Mouse (Mus musculus): ENCODE measurements around the gene Bckdk. TPM values are rescaled to one million over a fixed set of nuclear protein-coding genes. Genes with fewer than 3 reads are reported as not detected.
"Not testable (repeated sequence)": the region's sequence is repeated elsewhere in the genome, so short reads cannot be mapped to it uniquely, and the experiment has no call there.

Bckdk gene
- total RNA-seq, 1 experiment from 2014 or later, result 11.6 TPM

GRCm38 (mm10) chr7:127894480-127894879 is 9.4 kb upstream of the Bckdk start:
- no peak for ATAC-seq (ENCODE audit: extremely low read depth, insufficient number of reproducible peaks, low FRiP score, poor library complexity, severe bottlenecking)

GRCm38 (mm10) chr7:127895442-127895841 is 8.4 kb upstream of the Bckdk start, which contains the start of the genes Gm21974 and Vkorc1:
TSS of gene Gm21974 (minus strand) at chr7:127895454.
TSS of gene Vkorc1 (minus strand) at chr7:127895617.
- ATAC-seq (ENCODE audit: extremely low read depth, insufficient number of reproducible peaks, low FRiP score, poor library complexity, severe bottlenecking), result peak; percentile 86

- not testable (repeated sequence) for ATAC-seq (ENCODE audit: extremely low read depth, insufficient number of reproducible peaks, low FRiP score, poor library complexity, severe bottlenecking)
Observed at GRCm38 (mm10) chr7:127895891-127896290, 8.0 kb upstream of the Bckdk start.

- ATAC-seq (ENCODE audit: extremely low read depth, insufficient number of reproducible peaks, low FRiP score, poor library complexity, severe bottlenecking), result peak; percentile 51; the same call in 1 of the 2 replicates
Observed at GRCm38 (mm10) chr7:127896384-127896783, 7.5 kb upstream of the Bckdk start.

- no peak for ATAC-seq (ENCODE audit: extremely low read depth, insufficient number of reproducible peaks, low FRiP score, poor library complexity, severe bottlenecking)
Observed at GRCm38 (mm10) chr7:127897542-127897941, 6.3 kb upstream of the Bckdk start.

- ATAC-seq (ENCODE audit: extremely low read depth, insufficient number of reproducible peaks, low FRiP score, poor library complexity, severe bottlenecking), result no peak
Observed at GRCm38 (mm10) chr7:127898179-127898956, 5.5 kb upstream of the Bckdk start.

- ATAC-seq (ENCODE audit: extremely low read depth, insufficient number of reproducible peaks, low FRiP score, poor library complexity, severe bottlenecking), result no peak
Observed at GRCm38 (mm10) chr7:127899997-127900396, 3.9 kb upstream of the Bckdk start.

GRCm38 (mm10) chr7:127901772-127902171 is 2.1 kb upstream of the Bckdk start:
- no peak for ATAC-seq (ENCODE audit: extremely low read depth, insufficient number of reproducible peaks, low FRiP score, poor library complexity, severe bottlenecking)

- ATAC-seq (ENCODE audit: extremely low read depth, insufficient number of reproducible peaks, low FRiP score, poor library complexity, severe bottlenecking), result no peak
Observed at GRCm38 (mm10) chr7:127907939-127908338, 4.1 kb downstream of the Bckdk start.

GRCm38 (mm10) chr7:127908656-127909055 is 4.8 kb downstream of the Bckdk start:
- no peak for ATAC-seq (ENCODE audit: extremely low read depth, insufficient number of reproducible peaks, low FRiP score, poor library complexity, severe bottlenecking)

- ATAC-seq (ENCODE audit: extremely low read depth, insufficient number of reproducible peaks, low FRiP score, poor library complexity, severe bottlenecking), result peak; percentile 99
Observed at GRCm38 (mm10) chr7:127912190-127912871, 8.4 kb downstream of the Bckdk start, which contains the start of gene Kat8. TSS of gene Kat8 (plus strand) at chr7:127912516.

- no peak for ATAC-seq (ENCODE audit: extremely low read depth, insufficient number of reproducible peaks, low FRiP score, poor library complexity, severe bottlenecking)
Observed at GRCm38 (mm10) chr7:127912938-127913337, 9.1 kb downstream of the Bckdk start.

- no peak for ATAC-seq (ENCODE audit: extremely low read depth, insufficient number of reproducible peaks, low FRiP score, poor library complexity, severe bottlenecking)
Observed at GRCm38 (mm10) chr7:127915293-127915692, 11.4 kb downstream of the Bckdk start.

GRCm38 (mm10) chr7:127918203-127918602 is 14.3 kb downstream of the Bckdk start:
- ATAC-seq (ENCODE audit: extremely low read depth, insufficient number of reproducible peaks, low FRiP score, poor library complexity, severe bottlenecking), result no peak

GRCm38 (mm10) chr7:127919290-127919689 is 15.4 kb downstream of the Bckdk start:
- ATAC-seq (ENCODE audit: extremely low read depth, insufficient number of reproducible peaks, low FRiP score, poor library complexity, severe bottlenecking), result no peak

GRCm38 (mm10) chr7:127921516-127921915 is 17.6 kb downstream of the Bckdk start:
- ATAC-seq (ENCODE audit: extremely low read depth, insufficient number of reproducible peaks, low FRiP score, poor library complexity, severe bottlenecking), result no peak

GRCm38 (mm10) chr7:127922451-127923275 is 18.8 kb downstream of the Bckdk start:
- ATAC-seq (ENCODE audit: extremely low read depth, insufficient number of reproducible peaks, low FRiP score, poor library complexity, severe bottlenecking), result peak; percentile 74

GRCm38 (mm10) chr7:127923714-127924113 is 19.8 kb downstream of the Bckdk start:
- no peak for ATAC-seq (ENCODE audit: extremely low read depth, insufficient number of reproducible peaks, low FRiP score, poor library complexity, severe bottlenecking)

- ATAC-seq (ENCODE audit: extremely low read depth, insufficient number of reproducible peaks, low FRiP score, poor library complexity, severe bottlenecking), result no peak
Observed at GRCm38 (mm10) chr7:127925252-127925651, 21.4 kb downstream of the Bckdk start.
